Mouse (Mus musculus): Measurements from ENCODE around the gene Pin1. TPM values are rescaled to one million over a fixed set of nuclear protein-coding genes. Genes with fewer than 3 reads are reported as not detected.
"Not testable (repeated sequence)": the region's sequence is repeated elsewhere in the genome, so short reads cannot be mapped to it uniquely, and the experiment has no call there.

Pin1 gene
- polyA plus RNA-seq, 1 experiment from 2014 or later = 23.5 TPM

GRCm38 (mm10) chr9:20682389-20682722 lies 30.5 kb downstream of the Pin1 start:
- Histone ChIP-seq H3K9me3 (replicated peaks) (no peaks in the 10 kb centered on the region), H3K9ac (no peak overlapping the region), H3K4me3 (replicated peaks) (no peak overlapping the region), H3K4me2 (no peak overlapping the region), H3K27me3 (no peaks in the 10 kb centered on the region), H3K4me1 (replicated peaks) (no peaks in the 10 kb centered on the region), H3K27ac (replicated peaks) (no peak overlapping the region), H3K36me3 (replicated peaks) (no peaks in the 10 kb centered on the region)
- 48% methylated on average over 2 of the region's 2 CpGs for WGBS (ENCODE audit: insufficient replicate concordance)
- no peak for ATAC-seq (ENCODE audit: insufficient read depth)

- no peak for ATAC-seq (ENCODE audit: insufficient read depth)
- no peak overlapping the region for H3K4me2 ChIP-seq
Measured at GRCm38 (mm10) chr9:20685081-20685861, 33.4 kb downstream of the Pin1 start.

GRCm38 (mm10) chr9:20689403-20689802 lies 37.5 kb downstream of the Pin1 start:
- Histone ChIP-seq H3K27ac (replicated peaks) (no peak overlapping the region), H3K9me3 (replicated peaks) (no peaks in the 10 kb centered on the region), H3K4me1 (replicated peaks) (no peaks in the 10 kb centered on the region), H3K36me3 (replicated peaks) (no peaks in the 10 kb centered on the region), H3K27me3 (peaks cover 19% of the 10 kb centered on the region), H3K4me2 (no peak overlapping the region), H3K9ac (no peak overlapping the region), H3K4me3 (replicated peaks) (no peak overlapping the region)
- no peak for ATAC-seq (ENCODE audit: insufficient read depth)
- 29% methylated on average over 1 of the region's 1 CpGs for WGBS (ENCODE audit: insufficient replicate concordance)

More at GRCm38 (mm10) chr9:20685081-20685861, 33.4 kb downstream of the Pin1 start:
- H3K27me3 ChIP-seq = no peaks in the 10 kb centered on the region
- no peak overlapping the region for H3K27ac ChIP-seq (replicated peaks)
- no peak overlapping the region for H3K9ac ChIP-seq
- H3K36me3 ChIP-seq (replicated peaks) = no peaks in the 10 kb centered on the region
- H3K9me3 ChIP-seq (replicated peaks) = no peaks in the 10 kb centered on the region
- H3K4me3 ChIP-seq (replicated peaks) = no peak overlapping the region
- no peaks in the 10 kb centered on the region for H3K4me1 ChIP-seq (replicated peaks)
- WGBS (ENCODE audit: insufficient replicate concordance) = 43% methylated on average over 16 of the region's 17 CpGs

GRCm38 (mm10) chr9:20689913-20690312 lies 38.0 kb downstream of the Pin1 start:
- H3K4me2 ChIP-seq = no peak overlapping the region
- peaks cover 24% of the 10 kb centered on the region for H3K27me3 ChIP-seq
- H3K9ac ChIP-seq = no peak overlapping the region
- no peak for ATAC-seq (ENCODE audit: insufficient read depth)
- no peak overlapping the region for H3K27ac ChIP-seq (replicated peaks)
- no peaks in the 10 kb centered on the region for H3K36me3 ChIP-seq (replicated peaks)
- H3K9me3 ChIP-seq (replicated peaks) = no peaks in the 10 kb centered on the region
- 9% methylated on average over 4 of the region's 4 CpGs for WGBS (ENCODE audit: insufficient replicate concordance)
- no peaks in the 10 kb centered on the region; the same call in 1 of the 2 replicates for H3K4me1 ChIP-seq (replicated peaks)
- no peak overlapping the region for H3K4me3 ChIP-seq (replicated peaks)

- H3K4me1 ChIP-seq (replicated peaks); H3K36me3 ChIP-seq (replicated peaks); H3K4me3 ChIP-seq (replicated peaks); H3K9ac ChIP-seq; H3K9me3 ChIP-seq (replicated peaks); H3K4me2 ChIP-seq; ATAC-seq (ENCODE audit: insufficient read depth); H3K27ac ChIP-seq (replicated peaks): not testable (repeated sequence)
- WGBS (ENCODE audit: insufficient replicate concordance) = 77% methylated on average over 2 of the region's 2 CpGs
- H3K27me3 ChIP-seq = peaks cover 29% of the 10 kb centered on the region
Measured at GRCm38 (mm10) chr9:20690449-20690848, 38.6 kb downstream of the Pin1 start.

- WGBS (ENCODE audit: insufficient replicate concordance) = 68% methylated on average over 3 of the region's 3 CpGs
- H3K4me2 ChIP-seq = no peak overlapping the region
- no peaks in the 10 kb centered on the region; the same call in 1 of the 2 replicates for H3K4me1 ChIP-seq (replicated peaks)
- H3K36me3 ChIP-seq (replicated peaks) = no peaks in the 10 kb centered on the region
- no peak overlapping the region for H3K4me3 ChIP-seq (replicated peaks)
- peaks cover 49% of the 10 kb centered on the region for H3K27me3 ChIP-seq
- H3K9ac ChIP-seq = no peak overlapping the region
- no peaks in the 10 kb centered on the region for H3K9me3 ChIP-seq (replicated peaks)
- no peak for ATAC-seq (ENCODE audit: insufficient read depth)
- no peak overlapping the region for H3K27ac ChIP-seq (replicated peaks)
Measured at GRCm38 (mm10) chr9:20692863-20693262, 41.0 kb downstream of the Pin1 start.

GRCm38 (mm10) chr9:20694721-20695235 lies 42.9 kb downstream of the Pin1 start:
- Histone ChIP-seq H3K27ac (replicated peaks) (no peak overlapping the region), H3K36me3 (replicated peaks) (no peaks in the 10 kb centered on the region), H3K4me2 (peak overlapping the region; percentile 51), H3K4me3 (replicated peaks) (peak overlapping the region; percentile 26; the same call in 1 of the 2 replicates), H3K27me3 (peaks cover 52% of the 10 kb centered on the region), H3K9me3 (replicated peaks) (no peaks in the 10 kb centered on the region), H3K4me1 (replicated peaks) (no peaks in the 10 kb centered on the region; the same call in 1 of the 2 replicates), H3K9ac (no peak overlapping the region; the same call in 1 of the 2 replicates)
- no peak for ATAC-seq (ENCODE audit: insufficient read depth)
- 4% methylated on average over 25 of the region's 25 CpGs for WGBS (ENCODE audit: insufficient replicate concordance)

- H3K4me1 ChIP-seq (replicated peaks) = no peaks in the 10 kb centered on the region; the same call in 1 of the 2 replicates
- ATAC-seq (ENCODE audit: insufficient read depth) = no peak
Measured at GRCm38 (mm10) chr9:20696107-20696712, 44.3 kb downstream of the Pin1 start.

GRCm38 (mm10) chr9:20697466-20697865 lies 45.6 kb downstream of the Pin1 start:
- no peak for ATAC-seq (ENCODE audit: insufficient read depth)
- H3K36me3 ChIP-seq (replicated peaks) = no peaks in the 10 kb centered on the region
- H3K4me2 ChIP-seq = no peak overlapping the region
- H3K27ac ChIP-seq (replicated peaks) = no peak overlapping the region
- H3K27me3 ChIP-seq = peaks cover 47% of the 10 kb centered on the region
- H3K4me1 ChIP-seq (replicated peaks) = no peaks in the 10 kb centered on the region; the same call in 1 of the 2 replicates
- no peak overlapping the region for H3K9ac ChIP-seq
- no peaks in the 10 kb centered on the region for H3K9me3 ChIP-seq (replicated peaks)
- no peak overlapping the region for H3K4me3 ChIP-seq (replicated peaks)
- 48% methylated on average over 8 of the region's 8 CpGs for WGBS (ENCODE audit: insufficient replicate concordance)

More at GRCm38 (mm10) chr9:20696107-20696712, 44.3 kb downstream of the Pin1 start:
- Histone ChIP-seq H3K27ac (replicated peaks) (no peak overlapping the region), H3K4me2 (no peak overlapping the region), H3K4me3 (replicated peaks) (no peak overlapping the region), H3K9me3 (replicated peaks) (no peaks in the 10 kb centered on the region), H3K27me3 (peaks cover 52% of the 10 kb centered on the region), H3K9ac (no peak overlapping the region), H3K36me3 (replicated peaks) (no peaks in the 10 kb centered on the region)
- WGBS (ENCODE audit: insufficient replicate concordance) = 40% methylated on average over 5 of the region's 5 CpGs

- H3K4me3 ChIP-seq (replicated peaks) = no peak overlapping the region
- WGBS (ENCODE audit: insufficient replicate concordance) = 50% methylated on average over 8 of the region's 8 CpGs
- no peak for ATAC-seq (ENCODE audit: insufficient read depth)
- H3K4me1 ChIP-seq (replicated peaks) = no peaks in the 10 kb centered on the region
- H3K4me2 ChIP-seq = no peak overlapping the region
- H3K9ac ChIP-seq = no peak overlapping the region
- no peaks in the 10 kb centered on the region for H3K27me3 ChIP-seq
- no peaks in the 10 kb centered on the region for H3K9me3 ChIP-seq (replicated peaks)
- no peak overlapping the region for H3K27ac ChIP-seq (replicated peaks)
- no peaks in the 10 kb centered on the region for H3K36me3 ChIP-seq (replicated peaks)
Measured at GRCm38 (mm10) chr9:20703832-20704380, 52.0 kb downstream of the Pin1 start.

- no peak overlapping the region for H3K4me3 ChIP-seq (replicated peaks)
- H3K27me3 ChIP-seq = no peaks in the 10 kb centered on the region
- H3K27ac ChIP-seq (replicated peaks) = no peak overlapping the region
- no peaks in the 10 kb centered on the region for H3K9me3 ChIP-seq (replicated peaks)
- H3K9ac ChIP-seq = no peak overlapping the region
- H3K4me2 ChIP-seq = no peak overlapping the region
- H3K4me1 ChIP-seq (replicated peaks) = no peaks in the 10 kb centered on the region
- no peaks in the 10 kb centered on the region for H3K36me3 ChIP-seq (replicated peaks)
- ATAC-seq (ENCODE audit: insufficient read depth) = no peak
Measured at GRCm38 (mm10) chr9:20705420-20705819, 53.5 kb downstream of the Pin1 start.
